In genomic region chr2:58699931-58700330, GRCm38 (mm10) we compare ENCODE assay signal across 8 mouse cellular contexts.
DNase-seq lines count a peak whose midpoint lies in the region; ATAC-seq and TF ChIP-seq lines count a peak whose summit lies in the region.

No protein-coding gene starts in this region.

- no peaks in the 10 kb centered on the region for H3K36me3 ChIP-seq in embryonic facial prominence, embryonic 10.5 days (replicated peaks)
- no peaks in the 10 kb centered on the region for H3K36me3 ChIP-seq in heart, adult 2 months (ENCODE audit: control insufficient read depth, insufficient read depth, low read length)
- no peaks in the 10 kb centered on the region for H3K36me3 ChIP-seq in kidney, adult 2 months (ENCODE audit: control insufficient read depth, insufficient read depth, low read length)
- H3K36me3 ChIP-seq in midbrain, embryonic 16.5 days (ENCODE audit: control insufficient read depth, insufficient read depth, low read length), result no peaks in the 10 kb centered on the region
- no peaks in the 10 kb centered on the region for H3K36me3 ChIP-seq in testis, adult 2 months (ENCODE audit: control insufficient read depth, insufficient read depth, low read length)

- H3K9me3 ChIP-seq in embryonic facial prominence, embryonic 10.5 days, result no peaks in the 10 kb centered on the region
- no peaks in the 10 kb centered on the region for H3K9me3 ChIP-seq in midbrain, embryonic 16.5 days (replicated peaks; ENCODE audit: control insufficient read depth, low read length, poor library complexity, severe bottlenecking)

- 25% methylated on average over 5 of the region's 5 CpGs for WGBS in embryonic facial prominence, embryonic 10.5 days
- 33% methylated on average over 5 of the region's 5 CpGs for WGBS in heart, adult 2 months
- 26% methylated on average over 5 of the region's 5 CpGs for whole genome bisulfite sequencing in kidney, adult 2 months
- 26% methylated on average over 5 of the region's 5 CpGs for WGBS in midbrain, embryonic 16.5 days

- TF ChIP-seq EP300 in heart, adult 2 months (IDR thresholded peaks at IDR 0.05; ENCODE audit: insufficient read depth, low read depth, low read length), result 0 out of 2 replicates have a peak, but pooled peaks have one; percentile 14

- H3K27me3 ChIP-seq in embryonic facial prominence, embryonic 10.5 days (replicated peaks; ENCODE audit: low read depth, poor library complexity, severe bottlenecking), result no peaks in the 10 kb centered on the region
- no peaks in the 10 kb centered on the region for H3K27me3 ChIP-seq in heart, adult 2 months (ENCODE audit: control insufficient read depth, insufficient read depth, low read length)
- H3K27me3 ChIP-seq in kidney, adult 2 months (replicated peaks; ENCODE audit: control insufficient read depth, insufficient read depth, low read length), result no peaks in the 10 kb centered on the region
- no peaks in the 10 kb centered on the region for H3K27me3 ChIP-seq in midbrain, embryonic 16.5 days (ENCODE audit: control insufficient read depth, insufficient read depth, low read depth, low read length)
- H3K27me3 ChIP-seq in testis, adult 2 months (ENCODE audit: control insufficient read depth, insufficient read depth, low read length), result no peaks in the 10 kb centered on the region

- intact Hi-C loops in heart, adult 2 months (cut with DNase I), result loop anchor here (5.0 kb wide), 1 partner anchor 737 kb away; no protein-coding TSS in a partner anchor
- intact Hi-C loops in left cerebral cortex, postnatal 36 days (cut with DNase I), result loop anchor here (5.0 kb wide), 1 partner anchor 737 kb away; no protein-coding TSS in a partner anchor

- no peak overlapping the region for H3K4me2 ChIP-seq in midbrain, embryonic 16.5 days (ENCODE audit: low read length)

- TF ChIP-seq POLR2A in heart, adult 2 months (IDR thresholded peaks at IDR 0.05; ENCODE audit: insufficient read depth, low read depth, low read length), result no peak
- TF ChIP-seq POLR2A in kidney, adult 2 months (IDR thresholded peaks at IDR 0.05; ENCODE audit: low read depth, low read length), result no peak
- TF ChIP-seq POLR2A in testis, adult 2 months (IDR thresholded peaks at IDR 0.05; ENCODE audit: control insufficient read depth, low read depth, low read length), result no peak

- H3K27ac ChIP-seq in embryonic facial prominence, embryonic 10.5 days (replicated peaks), result no peak overlapping the region; the same call in 1 of the 2 replicates
- H3K27ac ChIP-seq in heart, adult 2 months, result no peak overlapping the region
- no peak overlapping the region for H3K27ac ChIP-seq in kidney, adult 2 months (ENCODE audit: insufficient read depth, low read depth, low read length)
- H3K27ac ChIP-seq in midbrain, embryonic 16.5 days (ENCODE audit: low read length), result no peak overlapping the region
- no peak overlapping the region for H3K27ac ChIP-seq in testis, adult 2 months (ENCODE audit: control insufficient read depth, insufficient read depth, low read depth, low read length)

- ATAC-seq in midbrain, embryonic 16.5 days, result 0 out of 2 replicates have a peak, but pooled peaks have one; percentile 45

- DNase-seq in 3T3-L1 (ENCODE audit: low read depth, low spot score), result peak; percentile 88
- DNase-seq in adrenal gland, postnatal 10 days, result peak; percentile 88
- DNase-seq in embryonic facial prominence, embryonic 10.5 days (ENCODE audit: low spot score), result peak; percentile 81
- DNase-seq in heart, adult 2 months, result peak; percentile 49 to 67
- DNase-seq in kidney, adult 2 months, result peak; percentile 88
- peak; percentile 43 to 60 for DNase-seq in left cerebral cortex, postnatal 36 days (ENCODE audit: low spot score in 2 of 2)

- H3K79me2 ChIP-seq in heart, adult 2 months (replicated peaks; ENCODE audit: control insufficient read depth, insufficient read depth, low read length), result no peaks in the 10 kb centered on the region

- H3K4me1 ChIP-seq in embryonic facial prominence, embryonic 10.5 days, result peaks cover 21% of the 10 kb centered on the region
- H3K4me1 ChIP-seq in heart, adult 2 months (ENCODE audit: control insufficient read depth, insufficient read depth, low read length), result no peaks in the 10 kb centered on the region
- H3K4me1 ChIP-seq in kidney, adult 2 months (ENCODE audit: control insufficient read depth, insufficient read depth, low read length), result no peaks in the 10 kb centered on the region
- H3K4me1 ChIP-seq in midbrain, embryonic 16.5 days (ENCODE audit: control insufficient read depth, insufficient read depth, low read length), result no peaks in the 10 kb centered on the region
- no peaks in the 10 kb centered on the region for H3K4me1 ChIP-seq in testis, adult 2 months (ENCODE audit: control insufficient read depth, insufficient read depth, low read length)

- H3K4me3 ChIP-seq in embryonic facial prominence, embryonic 10.5 days, result no peak overlapping the region
- no peak overlapping the region for H3K4me3 ChIP-seq in heart, adult 2 months
- H3K4me3 ChIP-seq in kidney, adult 2 months (ENCODE audit: insufficient read depth, low read depth, low read length), result no peak overlapping the region
- H3K4me3 ChIP-seq in midbrain, embryonic 16.5 days (ENCODE audit: low read depth, low read length), result no peak overlapping the region
- H3K4me3 ChIP-seq in testis, adult 2 months (ENCODE audit: control insufficient read depth, low read depth, low read length), result no peak overlapping the region

- no peak overlapping the region for H3K9ac ChIP-seq in heart, adult 2 months (ENCODE audit: low read depth, low read length)
- no peak overlapping the region for H3K9ac ChIP-seq in midbrain, embryonic 16.5 days (ENCODE audit: low read depth, low read length)

- peak; percentile 81 for TF ChIP-seq CTCF in heart, adult 2 months (IDR thresholded peaks at IDR 0.05)
- peak; percentile 71 for TF ChIP-seq CTCF in kidney, adult 2 months (conservative IDR thresholded peaks at IDR 0.05; ENCODE audit: insufficient read depth, insufficient read length, low read depth, low read length)
- peak; percentile 19; the same call in 1 of the 2 replicates for TF ChIP-seq CTCF in testis, adult 2 months (IDR thresholded peaks at IDR 0.05; ENCODE audit: control insufficient read depth, insufficient read depth, insufficient replicate concordance, low read depth, low read length)

Comparison
In these comparisons a context has a peak if more than half of its experiments do, and no peak if none do; other contexts are left out.
1. CTCF ChIP-seq: peak in every context shown above with its lines; median percentile 81 in heart, adult 2 months; 71 in kidney, adult 2 months; 19 in testis, adult 2 months.